Mouse (Mus musculus) intestine, postnatal 0 days (tissue): ENCODE measurements around the gene Arl10. TPM values are rescaled to one million over a fixed set of nuclear protein-coding genes. Genes with fewer than 3 reads are reported as not detected.
A peak's percentile ranks its signal among the peaks of the same experiment; 100 is the strongest.

Experiments
- ATAC-seq: fragments of 200-750 bp; cut with Nextera tagmentation; 2 replicates; pipeline ENCODE4 v1.8.0; 2017; ENCODE audit warnings: mild to moderate bottlenecking, moderate TSS enrichment, moderate library complexity
- H3K27ac ChIP-seq: fragments of 300-500 bp; sonication (generic); 2 replicates; pipeline ENCODE4 v1.5.1; 2014; ENCODE audit warnings: mild to moderate bottlenecking, low read depth, low read length, moderate library complexity
- H3K27me3 ChIP-seq: fragments of 300-500 bp; sonication (generic); replicated peaks from 2 replicates; pipeline ENCODE4 v1.6.1; 2014; ENCODE audit warnings: low read length, mixed read lengths; ENCODE audit not compliant: control insufficient read depth, insufficient read depth
- H3K36me3 ChIP-seq: fragments of 300-500 bp; sonication (generic); 2 replicates; pipeline ENCODE4 v1.6.1; 2014; ENCODE audit warnings: mild to moderate bottlenecking, moderate library complexity; ENCODE audit not compliant: control insufficient read depth, insufficient read depth
- H3K4me1 ChIP-seq: fragments of 300-500 bp; sonication (generic); replicated peaks from 2 replicates; pipeline ENCODE4 v1.6.1; 2014; ENCODE audit warnings: antibody characterized with exemption, low read length, mixed read lengths; ENCODE audit not compliant: control insufficient read depth, insufficient read depth
- H3K4me2 ChIP-seq: fragments of 300-500 bp; sonication (generic); replicated peaks from 2 replicates; pipeline ENCODE4 v1.6.1; 2014; ENCODE audit warnings: low read depth, mild to moderate bottlenecking, moderate library complexity
- H3K4me3 ChIP-seq: fragments of 300-500 bp; sonication (generic); 2 replicates; pipeline ENCODE4 v1.5.1; 2014; ENCODE audit warnings: low read depth, low read length
- H3K9ac ChIP-seq: fragments of 300-500 bp; sonication (generic); 2 replicates; pipeline ENCODE4 v1.6.1; 2014; ENCODE audit warnings: mild to moderate bottlenecking, low read depth, low read length
- H3K9me3 ChIP-seq: fragments of 300-500 bp; sonication (generic); 2 replicates; pipeline ENCODE4 v1.6.1; 2016; ENCODE audit warnings: mixed run types; ENCODE audit not compliant: control insufficient read depth
- CTCF ChIP-seq: sonication (generic); IDR thresholded peaks from 2 replicates; pipeline ENCODE4 v1.5.1; 2016; ENCODE audit warnings: low read depth, mild to moderate bottlenecking, control low read depth, antibody characterized with exemption, moderate library complexity
- WGBS: fragments of 180-500 bp; shearing (Covaris S2); extraction: QIAGEN DNeasy Blood & Tissue Kit; methylation state at CpG from one replicate; pipeline ENCODE4 v1.1.7; 2014; 5-methylcytosine and 5-hydroxymethylcytosine counted together
- polyA plus RNA-seq: library from polyadenylated mRNA; unstranded; fragments of >200 nt; fragmentation: Nextera tagmentation; extraction: Ambion mirVana; gene quantifications from 2 replicates; pipeline ENCODE4 v1.2.1, GENCODE M21; 2015

Arl10 gene
- polyA plus RNA-seq, 1 experiment from 2014 or later: 9.3 TPM

- under 1% methylated on average over 51 of the region's 51 CpGs for whole genome bisulfite sequencing
- Histone ChIP-seq H3K4me3 (peak within 1 kb of the TSS; percentile 73), H3K9ac (peak within 1 kb of the TSS; percentile 67), H3K27ac (peak within 1 kb of the TSS; percentile 76), H3K27me3 (no peaks in the 10 kb centered on the region), H3K4me1 (peaks cover 3% of the 10 kb centered on the region; the same call in 1 of the 2 replicates), H3K4me2 (peak within 1 kb of the TSS; percentile 90), H3K36me3 (peaks cover 23% of the 10 kb centered on the region), H3K9me3 (no peaks in the 10 kb centered on the region)
- no peak for TF ChIP-seq CTCF
- peak; percentile 97 for ATAC-seq
Observed at GRCm38 (mm10) chr13:54589996-54590951, 15.5 kb downstream of the Arl10 start, which contains the start of the genes Nop16 and Higd2a. Nop16 (minus strand) TSS chr13:54590090. Higd2a (plus strand) TSS chr13:54590207.

DNA sequence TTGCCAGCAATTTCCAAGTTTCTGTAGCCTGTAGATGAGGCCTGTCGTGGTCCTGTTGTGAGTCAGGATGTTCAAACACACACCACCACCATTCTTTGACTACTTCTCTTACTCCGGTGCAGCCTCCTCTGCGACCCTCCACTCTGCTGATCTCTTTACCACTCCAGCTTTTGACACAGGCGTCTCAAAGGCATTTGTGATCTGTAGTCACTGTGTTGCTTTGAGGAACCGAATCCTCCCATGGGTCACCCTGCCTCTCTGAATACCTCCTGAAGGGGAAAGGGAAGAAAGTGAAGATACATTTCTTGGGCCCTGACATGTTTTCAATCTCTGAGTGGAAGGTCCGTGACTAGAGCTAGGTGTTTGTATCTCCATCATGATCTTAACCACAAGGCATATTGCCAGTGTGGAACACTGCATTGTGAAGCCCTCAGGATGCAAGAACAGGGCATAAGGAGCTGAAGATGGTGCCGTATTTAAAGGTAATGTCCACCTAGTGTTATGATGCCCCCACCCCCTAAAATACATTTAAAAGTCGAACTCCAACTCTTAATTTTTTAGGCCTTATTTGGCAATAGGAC, 17.1 kb downstream of the Arl10 start:
- Histone ChIP-seq H3K9ac (no peak overlapping the region), H3K4me2 (peak overlapping the region; percentile 90; the same call in 1 of the 2 replicates), H3K36me3 (peaks cover 17% of the 10 kb centered on the region; the same call in 1 of the 2 replicates), H3K4me1 (peaks cover 3% of the 10 kb centered on the region; the same call in 1 of the 2 replicates), H3K9me3 (no peaks in the 10 kb centered on the region), H3K27me3 (no peaks in the 10 kb centered on the region), H3K4me3 (no peak overlapping the region), H3K27ac (no peak overlapping the region)
- TF ChIP-seq CTCF: no peak
- ATAC-seq: no peak
- 90% methylated on average over 8 of the region's 8 CpGs for WGBS

DNA sequence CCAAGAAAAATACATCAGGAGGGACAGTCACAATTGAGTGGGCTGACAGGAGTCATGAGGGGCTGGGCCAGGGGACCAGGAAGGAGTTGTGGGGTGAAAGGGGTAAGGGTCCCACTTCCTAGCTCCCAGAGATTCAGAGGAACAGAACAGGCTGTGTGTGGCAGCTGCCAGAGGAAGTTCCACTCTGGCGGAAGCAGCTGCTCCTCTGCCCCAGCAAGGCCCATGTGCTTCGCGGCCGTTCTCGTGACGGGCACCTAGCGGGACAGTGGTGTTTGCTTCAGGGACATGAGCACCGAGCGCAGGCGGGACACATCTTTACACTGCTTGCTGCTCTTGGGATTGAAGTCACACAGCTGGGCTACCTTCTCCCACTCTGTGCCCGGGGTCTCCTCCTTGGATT, 18.8 kb downstream of the Arl10 start:
- no peak for ATAC-seq
- Histone ChIP-seq H3K4me1 (peaks cover 3% of the 10 kb centered on the region; the same call in 1 of the 2 replicates), H3K27ac (no peak overlapping the region), H3K4me3 (no peak overlapping the region), H3K27me3 (no peaks in the 10 kb centered on the region), H3K36me3 (peaks cover 32% of the 10 kb centered on the region), H3K4me2 (no peak overlapping the region), H3K9ac (no peak overlapping the region), H3K9me3 (no peaks in the 10 kb centered on the region)
- no peak for TF ChIP-seq CTCF
- WGBS: 92% methylated on average over 11 of the region's 11 CpGs

- peaks cover 39% of the 10 kb centered on the region for H3K36me3 ChIP-seq
- H3K4me2 ChIP-seq: no peak overlapping the region
- no peak overlapping the region for H3K9ac ChIP-seq
- H3K9me3 ChIP-seq: no peaks in the 10 kb centered on the region
- 45% methylated on average over 8 of the region's 8 CpGs for WGBS
- H3K4me1 ChIP-seq: peaks cover 3% of the 10 kb centered on the region; the same call in 1 of the 2 replicates
- peak; percentile 62 for ATAC-seq
- no peak overlapping the region for H3K4me3 ChIP-seq
- peak; percentile 42 for TF ChIP-seq CTCF
- peak overlapping the region; percentile 15 for H3K27ac ChIP-seq
- no peaks in the 10 kb centered on the region for H3K27me3 ChIP-seq
Observed at GRCm38 (mm10) chr13:54596107-54596690, 21.4 kb downstream of the Arl10 start.

- Histone ChIP-seq H3K4me2 (no peak overlapping the region), H3K27ac (no peak overlapping the region), H3K9me3 (no peaks in the 10 kb centered on the region), H3K4me3 (no peak overlapping the region), H3K4me1 (peaks cover 3% of the 10 kb centered on the region; the same call in 1 of the 2 replicates), H3K9ac (no peak overlapping the region), H3K36me3 (peaks cover 39% of the 10 kb centered on the region), H3K27me3 (no peaks in the 10 kb centered on the region)
- no peak for ATAC-seq
- 42% methylated on average over 5 of the region's 5 CpGs for WGBS
- TF ChIP-seq CTCF: no peak
Observed at GRCm38 (mm10) chr13:54596870-54597269, 22.1 kb downstream of the Arl10 start.
